Mouse (Mus musculus) thymus, adult 2 months (tissue): Measurements from ENCODE around the gene Ttc22.

Experiments used
- CTCF ChIP-seq: fragments of 200-500 bp; IDR thresholded peaks from 2 replicates; pipeline ENCODE4 v1.5.1; 2012; ENCODE audit warnings: mild to moderate bottlenecking, control low read depth, low read length, moderate library complexity, borderline replicate concordance; ENCODE audit not compliant: control insufficient read depth, poor library complexity, insufficient read depth; ENCODE audit errors: extremely low read depth
- POLR2A ChIP-seq: fragments of 200-500 bp; IDR thresholded peaks from 2 replicates; pipeline ENCODE4 v1.6.1; 2012; ENCODE audit warnings: mild to moderate bottlenecking, low read length, control low read depth, moderate library complexity; ENCODE audit not compliant: control insufficient read depth, poor library complexity, insufficient read depth; ENCODE audit errors: extremely low read depth

GRCm38 (mm10) chr4:106607905-106608304 is 14.3 kb upstream of the Ttc22 start:
- no peak for TF ChIP-seq POLR2A
- no peak for TF ChIP-seq CTCF
